Mouse (Mus musculus) hindbrain, embryonic 10.5 days (tissue): ENCODE data around the gene Meaf6. TPM values are rescaled to one million over a fixed set of nuclear protein-coding genes. Genes with fewer than 3 reads are reported as not detected.

ENCODE experiments used
- DNase-seq: peaks from one replicate; pipeline ENCODE4 v3.0.0-alpha.2; 2017; ENCODE audit warnings: low spot score
- H3K27ac ChIP-seq: fragments of 300-500 bp; sonication (generic); 2 replicates; pipeline ENCODE4 v1.5.1; 2016; ENCODE audit warnings: mild to moderate bottlenecking, moderate library complexity
- H3K27me3 ChIP-seq: fragments of 300-500 bp; sonication (generic); 2 replicates; pipeline ENCODE4 v1.6.1; 2016; ENCODE audit warnings: mild to moderate bottlenecking; ENCODE audit not compliant: poor library complexity, insufficient read depth, severe bottlenecking
- H3K36me3 ChIP-seq: fragments of 300-500 bp; sonication (generic); 2 replicates; pipeline ENCODE4 v1.6.1; 2016; ENCODE audit warnings: mild to moderate bottlenecking, moderate library complexity
- H3K4me1 ChIP-seq: fragments of 300-500 bp; sonication (generic); replicated peaks from 2 replicates; pipeline ENCODE4 v1.6.1; 2016; ENCODE audit warnings: mild to moderate bottlenecking
- H3K4me3 ChIP-seq: fragments of 300-500 bp; sonication (generic); 2 replicates; pipeline ENCODE4 v1.5.1; 2016; ENCODE audit warnings: mild to moderate bottlenecking, moderate library complexity
- H3K9me3 ChIP-seq: fragments of 300-500 bp; sonication (generic); 2 replicates; pipeline ENCODE4 v1.6.1; 2016; ENCODE audit warnings: mild to moderate bottlenecking, moderate library complexity
- WGBS: fragments of 180-500 bp; shearing (Covaris S2); methylation state at CpG from one replicate; pipeline ENCODE4 v1.1.7; 2016; 5-methylcytosine and 5-hydroxymethylcytosine counted together
- polyA plus RNA-seq: library from polyadenylated mRNA; unstranded; fragments of >200 nt; fragmentation: Nextera tagmentation; extraction: Ambion mirVana; gene quantifications from 2 replicates; pipeline ENCODE4 v1.2.1, GENCODE M21; 2016

Gene Meaf6
- 85.1 and 92.8 TPM in 2 replicates for polyA plus RNA-seq

GRCm38 (mm10) chr4:125084403-125085345 lies at the start of gene Meaf6:
Gene Meaf6 (plus strand): TSS chr4:125085134.
- Histone ChIP-seq H3K4me3 (peak within 1 kb of the TSS; percentile 67), H3K27ac (peak within 1 kb of the TSS; percentile 96), H3K36me3 (peaks cover 47% of the 10 kb centered on the region), H3K4me1 (peaks cover 25% of the 10 kb centered on the region), H3K27me3 (no peaks in the 10 kb centered on the region), H3K9me3 (no peaks in the 10 kb centered on the region)
- 2% methylated on average over 55 of the region's 63 CpGs for WGBS
- peak; percentile 92 for DNase-seq

GRCm38 (mm10) chr4:125044454-125044853 lies 40.5 kb upstream of the Meaf6 start:
- WGBS = 89% methylated on average over 7 of the region's 7 CpGs
- Histone ChIP-seq H3K4me1 (no peaks in the 10 kb centered on the region), H3K27ac (no peak overlapping the region), H3K27me3 (no peaks in the 10 kb centered on the region), H3K36me3 (peaks cover 99% of the 10 kb centered on the region), H3K9me3 (no peaks in the 10 kb centered on the region), H3K4me3 (no peak overlapping the region)
- DNase-seq = no peak

- no peak overlapping the region for H3K4me3 ChIP-seq
- 93% methylated on average over 9 of the region's 9 CpGs for WGBS
- H3K27ac ChIP-seq = no peak overlapping the region
- no peaks in the 10 kb centered on the region for H3K27me3 ChIP-seq
- peaks cover 17% of the 10 kb centered on the region for H3K4me1 ChIP-seq
- peaks cover 61% of the 10 kb centered on the region for H3K36me3 ChIP-seq
- DNase-seq = no peak
- no peaks in the 10 kb centered on the region for H3K9me3 ChIP-seq
Observed at GRCm38 (mm10) chr4:125055385-125055784, 29.5 kb upstream of the Meaf6 start.

- Histone ChIP-seq H3K4me3 (no peak overlapping the region), H3K36me3 (peaks cover 50% of the 10 kb centered on the region), H3K4me1 (peaks cover 17% of the 10 kb centered on the region), H3K27me3 (no peaks in the 10 kb centered on the region), H3K27ac (no peak overlapping the region), H3K9me3 (no peaks in the 10 kb centered on the region)
- WGBS = 80% methylated on average over 4 of the region's 4 CpGs
- no peak for DNase-seq
Observed at GRCm38 (mm10) chr4:125056476-125056875, 28.5 kb upstream of the Meaf6 start.

- no peak for DNase-seq
- peaks cover 42% of the 10 kb centered on the region for H3K36me3 ChIP-seq
- no peaks in the 10 kb centered on the region for H3K9me3 ChIP-seq
- peaks cover 17% of the 10 kb centered on the region for H3K4me1 ChIP-seq
- WGBS = 64% methylated on average over 3 of the region's 3 CpGs
- H3K27ac ChIP-seq = no peak overlapping the region
- H3K27me3 ChIP-seq = no peaks in the 10 kb centered on the region
- no peak overlapping the region for H3K4me3 ChIP-seq
Observed at GRCm38 (mm10) chr4:125057273-125057672, 27.7 kb upstream of the Meaf6 start.

GRCm38 (mm10) chr4:125058033-125058432 lies 26.9 kb upstream of the Meaf6 start:
- Histone ChIP-seq H3K4me3 (no peak overlapping the region), H3K9me3 (no peaks in the 10 kb centered on the region), H3K27me3 (no peaks in the 10 kb centered on the region), H3K4me1 (peaks cover 17% of the 10 kb centered on the region), H3K36me3 (peaks cover 34% of the 10 kb centered on the region), H3K27ac (no peak overlapping the region)
- WGBS = 59% methylated on average over 5 of the region's 5 CpGs
- no peak for DNase-seq

GRCm38 (mm10) chr4:125059025-125059424 lies 25.9 kb upstream of the Meaf6 start:
- Histone ChIP-seq H3K27ac (peak overlapping the region; percentile 45; the same call in 1 of the 2 replicates), H3K4me3 (peak overlapping the region; percentile 41), H3K36me3 (peaks cover 24% of the 10 kb centered on the region), H3K4me1 (peaks cover 17% of the 10 kb centered on the region), H3K27me3 (no peaks in the 10 kb centered on the region; the same call in 1 of the 2 replicates), H3K9me3 (no peaks in the 10 kb centered on the region)
- DNase-seq = peak; percentile 76
- WGBS = 2% methylated on average over 8 of the region's 8 CpGs

GRCm38 (mm10) chr4:125063829-125064228 lies 21.1 kb upstream of the Meaf6 start:
- Histone ChIP-seq H3K4me1 (peaks cover 30% of the 10 kb centered on the region), H3K36me3 (peaks cover 10% of the 10 kb centered on the region), H3K27me3 (peaks cover 6% of the 10 kb centered on the region), H3K4me3 (no peak overlapping the region), H3K9me3 (no peaks in the 10 kb centered on the region), H3K27ac (no peak overlapping the region)
- 77% methylated on average over 8 of the region's 8 CpGs for WGBS
- DNase-seq = no peak

GRCm38 (mm10) chr4:125065517-125066307 lies 19.2 kb upstream of the Meaf6 start, which contains the start of gene Dnali1:
Gene Dnali1 (minus strand): TSS chr4:125065703.
- 4% methylated on average over 26 of the region's 26 CpGs for WGBS
- Histone ChIP-seq H3K9me3 (no peaks in the 10 kb centered on the region), H3K27me3 (peaks cover 6% of the 10 kb centered on the region), H3K36me3 (peaks cover 29% of the 10 kb centered on the region), H3K27ac (peak within 1 kb of the TSS; percentile 88), H3K4me3 (peak within 1 kb of the TSS; percentile 93), H3K4me1 (peaks cover 26% of the 10 kb centered on the region)
- DNase-seq = peak; percentile 73

- 1% methylated on average over 78 of the region's 78 CpGs for WGBS
- peak; percentile 93 for DNase-seq
Observed at GRCm38 (mm10) chr4:125066490-125067370, 18.2 kb upstream of the Meaf6 start, which contains the start of gene Snip1. Gene Snip1 (plus strand): TSS chr4:125066672.

GRCm38 (mm10) chr4:125077700-125078099 lies 7.2 kb upstream of the Meaf6 start:
- Histone ChIP-seq H3K9me3 (no peaks in the 10 kb centered on the region), H3K36me3 (peaks cover 80% of the 10 kb centered on the region), H3K27me3 (no peaks in the 10 kb centered on the region), H3K4me1 (no peaks in the 10 kb centered on the region), H3K27ac (no peak overlapping the region), H3K4me3 (no peak overlapping the region)
- no peak for DNase-seq
- 88% methylated on average over 2 of the region's 2 CpGs for WGBS

More at GRCm38 (mm10) chr4:125066490-125067370, 18.2 kb upstream of the Meaf6 start, which contains the start of gene Snip1:
- Histone ChIP-seq H3K4me1 (peaks cover 26% of the 10 kb centered on the region), H3K36me3 (peaks cover 39% of the 10 kb centered on the region), H3K27me3 (peaks cover 6% of the 10 kb centered on the region), H3K27ac (peak within 1 kb of the TSS; percentile 88), H3K9me3 (no peaks in the 10 kb centered on the region), H3K4me3 (peak within 1 kb of the TSS; percentile 93)

GRCm38 (mm10) chr4:125078698-125079097 lies 6.2 kb upstream of the Meaf6 start:
- Histone ChIP-seq H3K4me1 (peaks cover 5% of the 10 kb centered on the region; the same call in 1 of the 2 replicates), H3K27me3 (no peaks in the 10 kb centered on the region), H3K36me3 (peaks cover 70% of the 10 kb centered on the region), H3K27ac (no peak overlapping the region), H3K9me3 (no peaks in the 10 kb centered on the region), H3K4me3 (no peak overlapping the region)
- DNase-seq = no peak
- WGBS = 93% methylated on average over 2 of the region's 2 CpGs
